Mouse (Mus musculus): Measurements from ENCODE around the gene Ccdc28b. TPM values are rescaled to one million over a fixed set of nuclear protein-coding genes. Genes with fewer than 3 reads are reported as not detected.

The Ccdc28b gene
- total and polyA plus RNA-seq, 3 experiments = 18.3 to 29.1 TPM; not detected in 1

DNA sequence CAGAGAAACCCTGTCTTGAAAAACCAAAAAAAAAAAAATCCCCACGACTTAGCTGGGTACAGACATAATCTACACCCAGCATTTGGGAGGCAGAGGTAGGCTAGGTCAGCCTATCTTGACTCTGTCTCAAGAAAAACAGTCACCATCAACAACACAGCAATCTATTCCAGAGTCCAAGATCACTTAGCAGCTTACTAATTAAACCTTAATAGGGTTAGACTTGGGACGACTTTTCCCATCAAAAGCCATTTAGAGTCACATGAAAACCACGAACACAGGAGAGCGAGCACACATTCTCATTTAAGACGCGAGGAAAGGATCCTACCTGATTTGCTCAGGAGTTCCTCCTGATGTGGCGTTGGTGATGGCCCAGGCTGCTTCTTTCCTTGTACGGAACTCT, 26.6 kb upstream of the Ccdc28b start:
- no peak overlapping the region for H3K9ac ChIP-seq (ENCODE audit: control insufficient read depth, low read depth, low read length, poor library complexity, severe bottlenecking)
- no peaks in the 10 kb centered on the region for H3K27me3 ChIP-seq (ENCODE audit: control insufficient read depth in 1 of 2, insufficient read depth in 2 of 2, low read length in 2 of 2)

GRCm38 (mm10) chr4:129648656-129649055, 24.9 kb upstream of the Ccdc28b start:
- TF ChIP-seq KAT2A (conservative IDR thresholded peaks at IDR 0.05; ENCODE audit: low read depth, low read length) = no peak
- TF ChIP-seq SIN3A (IDR thresholded peaks at IDR 0.05; ENCODE audit: low read length) = no peak
- TF ChIP-seq POLR2AphosphoS5 (IDR thresholded peaks at IDR 0.05; ENCODE audit: borderline replicate concordance, low read depth, low read length) = no peak
- no peak for TF ChIP-seq MEF2A (IDR thresholded peaks at IDR 0.05; ENCODE audit: extremely low read depth, insufficient replicate concordance, low read depth, low read length, poor library complexity, severe bottlenecking)
- no peak for TF ChIP-seq TCF12 (IDR thresholded peaks at IDR 0.05; ENCODE audit: low read depth, low read length)
- no peak for TF ChIP-seq EP300 (IDR thresholded peaks at IDR 0.05; ENCODE audit: low read depth in 1 of 2, low read length in 2 of 2)
- no peak for TF ChIP-seq RAD21 (IDR thresholded peaks at IDR 0.05; ENCODE audit: low read depth, low read length)
- no peak for TF ChIP-seq MYC (IDR thresholded peaks at IDR 0.05; ENCODE audit: low read depth, low read length)
- no peak for TF ChIP-seq ZC3H11A (IDR thresholded peaks at IDR 0.05; ENCODE audit: low read depth, low read length)
- Histone ChIP-seq H3K36me3 (ENCODE audit: control insufficient read depth in 1 of 2, insufficient read depth in 2 of 2, low read length in 2 of 2) (peaks cover 0 to 14% of the 10 kb centered on the region in 2 experiments; a peak in 2 of 4 replicates), H3K9me3 (replicated peaks; ENCODE audit: insufficient read depth, low read length) (no peaks in the 10 kb centered on the region), H3K4me1 (ENCODE audit: control insufficient read depth in 1 of 2, insufficient read depth in 2 of 2, low read length in 2 of 2) (no peaks in the 10 kb centered on the region), H3K79me2 (ENCODE audit: control insufficient read depth, insufficient read depth, low read length, poor library complexity) (no peaks in the 10 kb centered on the region), H3K4me3 (ENCODE audit: control insufficient read depth in 1 of 2, insufficient read depth in 1 of 2, low read depth in 2 of 2, low read length in 2 of 2) (no peak overlapping the region), H3K27ac (ENCODE audit: control insufficient read depth, low read depth, low read length) (no peak overlapping the region), H3K9ac (ENCODE audit: control insufficient read depth, low read depth, low read length, poor library complexity, severe bottlenecking) (no peak overlapping the region), H3K27me3 (ENCODE audit: control insufficient read depth in 1 of 2, insufficient read depth in 2 of 2, low read length in 2 of 2) (no peaks in the 10 kb centered on the region)
- no peak for DNase-seq (ENCODE audit: low read depth, low spot score)

More for the DNA sequence above, 26.6 kb upstream of the Ccdc28b start:
- Histone ChIP-seq H3K9me3 (replicated peaks; ENCODE audit: insufficient read depth, low read length) (no peaks in the 10 kb centered on the region), H3K4me3 (ENCODE audit: control insufficient read depth in 1 of 2, insufficient read depth in 1 of 2, low read depth in 2 of 2, low read length in 2 of 2) (no peak overlapping the region), H3K4me1 (ENCODE audit: control insufficient read depth in 1 of 2, insufficient read depth in 2 of 2, low read length in 2 of 2) (no peaks in the 10 kb centered on the region), H3K79me2 (ENCODE audit: control insufficient read depth, insufficient read depth, low read length, poor library complexity) (no peaks in the 10 kb centered on the region), H3K27ac (ENCODE audit: control insufficient read depth, low read depth, low read length) (no peak overlapping the region), H3K36me3 (ENCODE audit: control insufficient read depth in 1 of 2, insufficient read depth in 2 of 2, low read length in 2 of 2) (peaks cover 0 to 14% of the 10 kb centered on the region in 2 experiments; a peak in 2 of 4 replicates)
- TF ChIP-seq SIN3A (IDR thresholded peaks at IDR 0.05; ENCODE audit: low read length) (no peak), E2F4 (IDR thresholded peaks at IDR 0.05; ENCODE audit: borderline replicate concordance, low read depth, low read length) (no peak)
- no peak for DNase-seq (ENCODE audit: low read depth, low spot score)

GRCm38 (mm10) chr4:129645204-129645603, 21.5 kb upstream of the Ccdc28b start:
- Histone ChIP-seq H3K9ac (ENCODE audit: control insufficient read depth, low read depth, low read length, poor library complexity, severe bottlenecking) (no peak overlapping the region), H3K4me1 (ENCODE audit: control insufficient read depth in 1 of 2, insufficient read depth in 2 of 2, low read length in 2 of 2) (peaks cover 0 to 3% of the 10 kb centered on the region in 2 experiments; a peak in 1 of 4 replicates), H3K4me3 (ENCODE audit: control insufficient read depth in 1 of 2, insufficient read depth in 1 of 2, low read depth in 2 of 2, low read length in 2 of 2) (no peak overlapping the region), H3K27me3 (ENCODE audit: control insufficient read depth in 1 of 2, insufficient read depth in 2 of 2, low read length in 2 of 2) (no peaks in the 10 kb centered on the region), H3K27ac (ENCODE audit: control insufficient read depth, low read depth, low read length) (no peak overlapping the region), H3K36me3 (ENCODE audit: control insufficient read depth in 1 of 2, insufficient read depth in 2 of 2, low read length in 2 of 2) (peaks cover 0 to 4% of the 10 kb centered on the region in 2 experiments; a peak in 2 of 4 replicates), H3K79me2 (ENCODE audit: control insufficient read depth, insufficient read depth, low read length, poor library complexity) (peaks cover 4% of the 10 kb centered on the region), H3K9me3 (replicated peaks; ENCODE audit: insufficient read depth, low read length) (no peaks in the 10 kb centered on the region)
- TF ChIP-seq MEF2A (IDR thresholded peaks at IDR 0.05; ENCODE audit: extremely low read depth, insufficient replicate concordance, low read depth, low read length, poor library complexity, severe bottlenecking) = no peak
- TF ChIP-seq ZMIZ1 (IDR thresholded peaks at IDR 0.05; ENCODE audit: low read depth, low read length) = no peak
- no peak for TF ChIP-seq ELF1 (IDR thresholded peaks at IDR 0.05; ENCODE audit: low read depth, low read length)
- no peak for TF ChIP-seq UBTF (IDR thresholded peaks at IDR 0.05; ENCODE audit: borderline replicate concordance, insufficient read depth, low read depth, low read length)
- no peak for TF ChIP-seq SMC3 (IDR thresholded peaks at IDR 0.05; ENCODE audit: low read depth, low read length)
- no peak for TF ChIP-seq JUND (IDR thresholded peaks at IDR 0.05; ENCODE audit: low read depth, low read length)
- no peak for TF ChIP-seq ZC3H11A (IDR thresholded peaks at IDR 0.05; ENCODE audit: low read depth, low read length)
- TF ChIP-seq GABPA (IDR thresholded peaks at IDR 0.05; ENCODE audit: low read depth, low read length) = no peak
- no peak for TF ChIP-seq MAFK (IDR thresholded peaks at IDR 0.05; ENCODE audit: borderline replicate concordance, low read depth, low read length)
- no peak for TF ChIP-seq NRF1 (IDR thresholded peaks at IDR 0.05; ENCODE audit: insufficient read depth, low read depth, low read length, poor library complexity, severe bottlenecking)
- no peak for TF ChIP-seq ZNF384 (IDR thresholded peaks at IDR 0.05; ENCODE audit: low read depth, low read length)
- no peak for TF ChIP-seq CHD2 (IDR thresholded peaks at IDR 0.05; ENCODE audit: low read length)
- no peak for DNase-seq (ENCODE audit: low read depth, low spot score)

Data from MEL (cell line).